Comparison of ENCODE assay signal across 8 mouse cellular contexts in the genomic region with DNA sequence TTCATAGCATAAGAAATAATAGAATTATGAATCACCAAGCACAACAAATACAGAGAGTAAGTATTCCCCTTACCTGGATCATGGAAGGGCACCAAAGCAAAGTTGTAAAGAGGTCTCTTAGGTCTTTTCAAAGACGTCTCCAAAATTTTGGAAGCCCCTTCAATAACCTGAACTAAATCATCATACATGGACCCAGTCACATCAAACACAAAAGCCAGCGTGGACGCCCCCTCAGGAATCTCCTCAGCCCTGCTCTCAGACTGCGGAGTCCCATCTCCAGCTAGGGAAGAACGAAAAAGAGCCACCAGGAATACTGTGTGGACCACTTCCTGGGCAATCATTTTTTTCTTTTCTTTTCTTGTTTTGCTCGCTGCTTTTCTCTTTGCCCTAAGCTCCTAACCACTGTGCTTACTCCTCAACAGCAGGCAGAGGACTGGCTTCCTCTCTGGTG. TPM values are rescaled to one million over a fixed set of nuclear protein-coding genes. Genes with fewer than 3 reads are reported as not detected.
DNase-seq lines count a peak whose midpoint lies in the region; ATAC-seq lines count a peak whose summit lies in the region.

No protein-coding gene starts in this region.

- 1% methylated on average over 6 of the region's 6 CpGs for WGBS in heart, embryonic 14.5 days
- WGBS in hindbrain, embryonic 15.5 days, result 2% methylated on average over 6 of the region's 6 CpGs
- under 1% methylated on average over 6 of the region's 6 CpGs for WGBS in midbrain, embryonic 11.5 days

- no peaks in the 10 kb centered on the region for H3K27me3 ChIP-seq in heart, embryonic 14.5 days (ENCODE audit: control insufficient read depth, insufficient read depth, low read length)
- peaks cover 5% of the 10 kb centered on the region; the same call in 1 of the 2 replicates for H3K27me3 ChIP-seq in hindbrain, embryonic 15.5 days
- no peaks in the 10 kb centered on the region for H3K27me3 ChIP-seq in midbrain, embryonic 11.5 days (ENCODE audit: control insufficient read depth, insufficient read depth, low read length)

- no peak for DNase-seq in heart, postnatal 4 days
- peak; percentile 91 for DNase-seq in midbrain, embryonic 11.5 days (ENCODE audit: low spot score, missing footprints)
- no peak for DNase-seq in yolk sac, embryonic 10.5 days (ENCODE audit: low spot score)
- no peak for DNase-seq in left cerebral cortex, adult 8-10 months (ENCODE audit: low spot score in 2 of 2)

- peak; percentile 13; the same call in 1 of the 2 replicates for ATAC-seq in heart, embryonic 14.5 days (ENCODE audit: insufficient number of reproducible peaks, insufficient read depth, low FRiP score, low read depth)
- ATAC-seq in activated CD4-positive, CD25-positive, alpha-beta regulatory T cell, adult 4 months, result peak; percentile 8
- no peak for ATAC-seq in hindbrain, embryonic 15.5 days (ENCODE audit: low FRiP score, low read depth)
- no peak; the same call in 1 of the 2 replicates for ATAC-seq in midbrain, embryonic 11.5 days (ENCODE audit: low FRiP score)
- no peak for ATAC-seq in inflammation-experienced regulatory T-cells, adult 6 months

- H3K9ac ChIP-seq in heart, embryonic 14.5 days (ENCODE audit: low read length), result peak overlapping the region; percentile 87
- peak overlapping the region; percentile 31 for H3K9ac ChIP-seq in hindbrain, embryonic 15.5 days
- peak overlapping the region; percentile 64 for H3K9ac ChIP-seq in midbrain, embryonic 11.5 days (ENCODE audit: low read length)

- H3K27ac ChIP-seq in heart, embryonic 14.5 days (replicated peaks in 1 of 2; ENCODE audit: control insufficient read depth in 1 of 2, insufficient read depth in 1 of 2, low read depth in 2 of 2, low read length in 2 of 2), result peak overlapping the region; percentile 86 to 89
- no peak overlapping the region for H3K27ac ChIP-seq in hindbrain, embryonic 15.5 days (replicated peaks)
- peak overlapping the region; percentile 22; the same call in 1 of the 2 replicates for H3K27ac ChIP-seq in midbrain, embryonic 11.5 days (ENCODE audit: low read depth, low read length)

- H3K4me3 ChIP-seq in heart, embryonic 14.5 days (ENCODE audit: control insufficient read depth in 1 of 2, insufficient read depth in 1 of 2, low read depth in 1 of 2, low read length in 2 of 2), result peak overlapping the region; percentile 63 to 74
- H3K4me3 ChIP-seq in hindbrain, embryonic 15.5 days, result peak overlapping the region; percentile 46
- H3K4me3 ChIP-seq in midbrain, embryonic 11.5 days (ENCODE audit: low read depth, low read length), result peak overlapping the region; percentile 47

- peaks cover 3% of the 10 kb centered on the region; the same call in 1 of the 2 replicates for H3K9me3 ChIP-seq in heart, embryonic 14.5 days (ENCODE audit: control insufficient read depth, low read length)
- H3K9me3 ChIP-seq in hindbrain, embryonic 15.5 days, result 0 out of 2 replicates have a peak, but pooled peaks cover 8% of the 10 kb centered on the region
- no peaks in the 10 kb centered on the region for H3K9me3 ChIP-seq in midbrain, embryonic 11.5 days (ENCODE audit: control insufficient read depth, low read length)

- no peaks in the 10 kb centered on the region for H3K36me3 ChIP-seq in heart, embryonic 14.5 days (ENCODE audit: control insufficient read depth, insufficient read depth, low read length)
- no peaks in the 10 kb centered on the region for H3K36me3 ChIP-seq in hindbrain, embryonic 15.5 days
- no peaks in the 10 kb centered on the region for H3K36me3 ChIP-seq in midbrain, embryonic 11.5 days (ENCODE audit: control insufficient read depth, insufficient read depth, low read length)

- H3K4me1 ChIP-seq in heart, embryonic 14.5 days (ENCODE audit: control insufficient read depth in 2 of 2, insufficient read depth in 2 of 2, low read length in 2 of 2), result peaks cover 4 to 22% of the 10 kb centered on the region in 2 experiments; a peak in 3 of 4 replicates
- peaks cover 22% of the 10 kb centered on the region for H3K4me1 ChIP-seq in hindbrain, embryonic 15.5 days (replicated peaks)
- peaks cover 9% of the 10 kb centered on the region; the same call in 1 of the 2 replicates for H3K4me1 ChIP-seq in midbrain, embryonic 11.5 days (ENCODE audit: control insufficient read depth, insufficient read depth, low read length)

- peak overlapping the region; percentile 73 for H3K4me2 ChIP-seq in heart, embryonic 14.5 days (ENCODE audit: low read length)
- H3K4me2 ChIP-seq in hindbrain, embryonic 15.5 days, result peak overlapping the region; percentile 93
- H3K4me2 ChIP-seq in midbrain, embryonic 11.5 days, result peak overlapping the region; percentile 76

RNA-seq across cellular contexts. Expression of gene Hmcn1, which starts 0.5 kb away (rescaled TPM):
- 35.1 and 35.9 TPM in 2 replicates for polyA plus RNA-seq in heart, embryonic 14.5 days (2014; fragmentation: Nextera tagmentation; extraction: Ambion mirVana)
- total RNA-seq in heart, postnatal 4 days (2021), result 10 to 100 TPM; 76.6 to 87.1 TPM
- not detected for polyA plus RNA-seq in activated CD4-positive, CD25-positive, alpha-beta regulatory T cell, adult 4 months (2017; shearing (Covaris generic))
- polyA plus RNA-seq in hindbrain, embryonic 15.5 days (2015; fragmentation: Nextera tagmentation; extraction: Ambion mirVana), result 1.3 and 2.0 TPM in 2 replicates
- polyA plus RNA-seq in midbrain, embryonic 11.5 days (2014; fragmentation: Nextera tagmentation; extraction: Ambion mirVana), result 6.0 and 7.8 TPM in 2 replicates
- under 1 TPM in 2 of 3 experiments, not detected in 1; 0.13 to 0.29 TPM for polyA plus RNA-seq in inflammation-experienced regulatory T-cells, adult 6 months (2017; shearing (Covaris generic))
- total RNA-seq in left cerebral cortex, adult 8-10 months (2022), result 1 to 10 TPM; 1.4 to 2.6 (median 2.2) TPM

Comparison
In these comparisons a context has a peak if more than half of its experiments do, and no peak if none do; other contexts are left out.
1. ATAC-seq: peak in heart, embryonic 14.5 days (single experiment) and activated CD4-positive, CD25-positive, alpha-beta regulatory T cell, adult 4 months (single experiment); none in hindbrain, embryonic 15.5 days (single experiment), midbrain, embryonic 11.5 days (single experiment) and inflammation-experienced regulatory T-cells, adult 6 months (single experiment).
2. H3K9ac ChIP-seq: peak in every context shown above with its lines; median percentile 87 in heart, embryonic 14.5 days; 64 in midbrain, embryonic 11.5 days; 31 in hindbrain, embryonic 15.5 days.
3. Peak in every context shown above with its lines, with median percentiles within 50 percentile points of each other: H3K4me2 ChIP-seq and H3K4me3 ChIP-seq.